Mouse (Mus musculus) kidney, postnatal 36 days (tissue): Measurements from ENCODE around the gene Nanos3.
A peak's percentile ranks its signal among the peaks of the same experiment; 100 is the strongest.

ENCODE experiments used
- DNase-seq, 2 experiments: peaks; one replicate each; pipeline ENCODE4 v3.0.0; 2021 to 2022; ENCODE audit warnings: mixed read lengths in 2 of 2

Gene Nanos3

GRCm38 (mm10) chr8:84201545-84202245, 16.7 kb upstream of the Nanos3 start:
- DNase-seq: peak; percentile 79 to 85

- peak; percentile 83 to 88 for DNase-seq
These were observed 15.9 kb upstream of the Nanos3 start for GRCm38 (mm10) chr8:84200652-84201544.

- no peak for DNase-seq
These were observed 15.1 kb upstream of the Nanos3 start for GRCm38 (mm10) chr8:84200126-84200555.

GRCm38 (mm10) chr8:84199348-84200125, 14.5 kb upstream of the Nanos3 start:
- no peak for DNase-seq

- DNase-seq: no peak
These were observed 13.9 kb upstream of the Nanos3 start for GRCm38 (mm10) chr8:84198871-84199270.

DNA sequence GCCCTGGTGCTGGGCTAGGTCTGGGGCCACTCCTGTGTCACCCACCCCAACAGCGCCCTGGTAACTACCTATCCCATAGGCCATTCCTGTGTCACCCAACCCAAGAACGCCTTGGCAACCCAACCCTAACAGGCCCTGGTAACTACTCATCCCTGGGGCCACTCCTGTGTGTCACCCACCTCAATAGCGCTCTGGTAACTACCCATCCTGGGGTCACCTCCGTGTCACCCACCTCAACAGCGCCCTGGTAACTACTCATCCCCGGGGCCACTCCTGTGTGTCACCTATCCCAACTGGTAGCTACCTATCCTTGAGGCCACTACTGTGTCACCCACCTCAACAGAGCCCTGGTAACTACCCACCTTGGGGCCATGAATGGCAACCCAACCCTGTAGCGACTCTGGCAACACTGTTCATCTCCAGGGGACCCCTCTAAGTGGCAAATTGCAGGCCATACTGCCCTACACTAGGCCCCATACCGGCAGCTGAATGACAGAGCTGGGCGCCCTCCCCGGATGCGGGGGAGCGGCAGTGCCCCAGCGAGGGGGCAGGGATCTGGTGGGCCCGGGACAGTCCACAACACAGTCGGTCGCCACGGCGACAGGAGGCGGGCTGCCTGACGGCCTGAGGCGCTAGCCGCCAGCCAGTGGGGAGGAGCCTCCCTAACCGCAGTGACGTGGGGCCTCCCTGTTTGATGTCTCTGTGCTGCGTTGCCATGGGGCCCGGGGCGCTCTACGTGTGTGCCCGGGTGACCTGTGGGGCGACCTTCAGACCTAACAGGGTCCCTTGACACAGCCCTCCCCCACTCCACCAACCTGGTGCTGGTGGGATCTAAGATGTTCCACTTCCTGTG, 13.1 kb upstream of the Nanos3 start:
- DNase-seq: peak; percentile 91 to 92

GRCm38 (mm10) chr8:84197141-84197921, 12.3 kb upstream of the Nanos3 start:
- DNase-seq: peak; percentile 90 to 91

- DNase-seq: no peak
These were observed 9.3 kb upstream of the Nanos3 start for GRCm38 (mm10) chr8:84194224-84194743.

GRCm38 (mm10) chr8:84193566-84193965, 8.5 kb upstream of the Nanos3 start:
- no peak for DNase-seq

- no peak for DNase-seq
These were observed 8.1 kb upstream of the Nanos3 start for GRCm38 (mm10) chr8:84193161-84193560.

DNA sequence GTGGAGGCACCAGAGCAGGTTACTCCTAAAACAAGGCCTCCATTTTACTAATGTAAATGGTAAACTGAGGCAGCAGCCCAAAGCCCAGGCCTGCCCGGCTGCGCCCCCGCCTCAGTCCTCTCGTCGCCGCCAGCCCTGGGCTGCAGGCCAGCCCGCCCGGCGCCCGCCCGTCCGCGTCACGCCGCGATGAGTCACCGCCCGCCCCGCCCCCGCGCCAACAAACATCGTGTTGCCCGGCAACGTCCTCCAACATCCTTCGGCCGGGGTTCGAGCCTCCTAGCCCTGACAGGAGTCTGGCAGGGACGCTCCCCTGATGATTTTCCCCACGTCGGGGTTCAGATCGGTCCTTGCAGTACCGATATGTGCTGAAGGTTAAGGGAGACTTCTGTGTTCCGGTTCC, 7.5 kb upstream of the Nanos3 start:
- peak; percentile 72 to 90 for DNase-seq

GRCm38 (mm10) chr8:84192023-84192422, 7.0 kb upstream of the Nanos3 start:
- peak; percentile 74 to 80 for DNase-seq

DNA sequence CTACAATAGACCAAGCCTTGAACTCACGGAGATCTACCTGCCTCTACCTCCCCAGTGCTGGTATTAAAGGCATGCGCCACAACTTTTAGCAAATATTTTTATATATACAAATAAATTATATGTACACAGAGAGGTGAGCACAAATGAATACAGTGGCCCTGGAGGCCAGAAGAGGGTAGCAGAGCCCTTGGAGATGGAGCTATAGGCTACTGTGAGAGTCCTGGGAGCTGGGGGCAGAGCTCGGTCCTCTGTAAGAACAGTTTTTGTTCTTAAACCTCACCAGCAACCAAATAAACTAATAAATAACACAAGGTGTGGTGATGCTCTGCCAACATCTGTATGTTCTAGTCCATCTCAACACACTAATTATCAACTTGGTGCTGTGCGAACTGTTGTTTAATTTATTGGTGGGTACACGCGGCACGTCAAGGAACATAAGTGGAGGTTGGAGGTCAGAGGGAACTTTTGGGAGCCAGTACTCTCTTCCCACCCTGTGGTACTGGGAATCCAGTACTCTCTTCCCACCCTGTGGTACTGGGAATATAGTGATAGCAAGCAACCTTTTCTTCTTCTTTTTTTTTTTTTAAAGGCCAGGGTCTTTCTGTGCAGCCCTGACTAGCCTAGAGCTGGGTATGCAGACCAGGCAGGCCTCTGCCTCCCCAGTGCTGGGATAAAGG, 5.3 kb upstream of the Nanos3 start:
- DNase-seq: peak in 1 of 2 experiments; percentile 41

DNA sequence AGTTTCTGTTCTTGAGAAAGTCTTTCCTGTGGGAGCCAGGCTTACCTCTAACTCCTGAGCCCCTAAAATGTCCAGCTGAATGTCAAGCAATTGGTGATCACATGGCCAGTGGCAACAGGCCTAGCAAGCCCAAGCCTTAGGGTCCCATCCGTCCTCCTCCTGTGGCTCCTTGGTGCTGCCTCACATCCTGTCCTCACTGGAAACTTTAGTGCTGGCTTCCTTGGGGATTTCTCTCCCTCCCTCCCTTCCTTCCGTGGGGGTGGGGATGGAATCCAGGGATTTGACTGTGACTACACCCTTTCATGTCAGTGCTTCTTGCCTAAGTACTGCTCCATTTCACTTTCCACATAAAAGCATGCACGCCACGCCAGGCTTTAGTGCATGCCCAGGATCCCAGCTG, 4.6 kb upstream of the Nanos3 start:
- DNase-seq: peak; percentile 76 to 85

GRCm38 (mm10) chr8:84188671-84189070, 3.7 kb upstream of the Nanos3 start:
- no peak for DNase-seq

- DNase-seq: peak in 1 of 2 experiments; percentile 81
These were observed 2.2 kb upstream of the Nanos3 start for GRCm38 (mm10) chr8:84187065-84187755.

DNA sequence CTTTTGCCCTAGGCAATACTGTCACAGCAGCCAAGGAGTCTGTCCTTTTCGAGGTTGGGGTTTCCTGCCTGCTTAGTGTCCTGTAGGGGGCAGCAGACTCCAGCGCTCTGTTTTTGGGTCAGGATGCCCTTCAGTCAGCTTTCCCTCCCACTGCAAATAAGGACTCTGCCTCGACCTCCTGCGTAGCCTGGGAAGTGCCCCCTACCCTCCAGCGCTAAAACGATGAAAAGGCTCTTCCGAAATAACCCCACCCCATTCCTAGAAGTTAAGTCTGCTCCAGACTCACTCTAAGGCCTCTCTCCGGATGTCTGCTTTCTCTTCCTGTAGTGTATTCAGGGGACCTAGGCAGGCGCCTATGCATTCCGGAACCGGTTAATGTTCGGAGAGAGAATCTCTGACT, 1.5 kb upstream of the Nanos3 start:
- DNase-seq: peak; percentile 85

- DNase-seq: no peak
These were observed 653 bp downstream of the Nanos3 start for GRCm38 (mm10) chr8:84184085-84185043.
